ENCODE assay signal across 30 mouse cellular contexts in the genomic region with DNA sequence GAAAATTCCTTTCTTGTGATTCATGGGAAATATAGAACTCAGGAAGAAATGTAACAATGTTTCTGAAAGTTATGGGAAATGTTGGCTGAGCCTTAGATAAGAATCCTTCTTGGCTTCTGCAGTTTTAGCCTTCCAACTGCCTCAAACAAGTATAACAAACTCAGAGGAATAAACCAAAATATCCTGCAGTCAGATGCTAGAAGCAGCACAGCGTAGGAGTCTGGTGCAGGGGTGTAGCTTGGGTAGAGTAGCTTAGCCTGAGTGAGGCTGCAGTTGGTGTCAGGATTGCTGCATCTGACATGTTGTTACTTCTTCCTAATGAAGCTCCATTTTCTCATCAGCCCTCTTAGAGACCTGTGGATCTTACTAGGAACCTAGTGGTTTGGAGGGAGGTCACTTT.
DNase-seq lines count a peak whose midpoint lies in the region; ATAC-seq lines count a peak whose summit lies in the region.
"Had no signal": no experiment of that assay in that cellular context is flagged by ENCODE, and none has a peak within 500 bp of the region (broad histone marks: within the 10 kb centered on the region; RNA-seq: fewer than 3 reads in every experiment).

No protein-coding gene starts in this region.

- no peak overlapping the region for H3K4me2 ChIP-seq in forebrain, embryonic 11.5 days (ENCODE audit: low read depth, low read length, severe bottlenecking)
- H3K4me2 ChIP-seq: forebrain, embryonic 12.5 days; heart, embryonic 11.5 days; hindbrain, embryonic 14.5 days; limb, embryonic 13.5 days; liver, embryonic 11.5 days; lung, embryonic 15.5 days; midbrain, embryonic 15.5 days; neural tube, embryonic 15.5 days; stomach, embryonic 15.5 days had no signal

- H3K4me3 ChIP-seq in forebrain, embryonic 11.5 days (ENCODE audit: low read depth, low read length), result no peak overlapping the region
- H3K4me3 ChIP-seq: erythroblast, embryonic 14.5 days; forebrain, embryonic 12.5 days; left cerebral cortex, adult 2 months; limb, embryonic 13.5 days; lung, embryonic 15.5 days; midbrain, embryonic 10.5 days; midbrain, embryonic 15.5 days; neural tube, embryonic 15.5 days; stomach, embryonic 15.5 days had no signal

- H3K9me3 ChIP-seq in forebrain, embryonic 11.5 days (ENCODE audit: control insufficient read depth, low read length), result no peaks in the 10 kb centered on the region
- H3K9me3 ChIP-seq: forebrain, embryonic 12.5 days; limb, embryonic 13.5 days; lung, embryonic 15.5 days; midbrain, embryonic 10.5 days; midbrain, embryonic 15.5 days; neural tube, embryonic 15.5 days; stomach, embryonic 15.5 days had no signal

- H3K27ac ChIP-seq in forebrain, embryonic 11.5 days (ENCODE audit: low read depth, low read length), result no peak overlapping the region
- H3K27ac ChIP-seq: forebrain, embryonic 12.5 days; hindbrain, embryonic 14.5 days; left cerebral cortex, adult 2 months; limb, embryonic 13.5 days; lung, embryonic 15.5 days; midbrain, embryonic 10.5 days; midbrain, embryonic 15.5 days; neural tube, embryonic 15.5 days; stomach, embryonic 15.5 days had no signal

- H3K9ac ChIP-seq in forebrain, embryonic 11.5 days (ENCODE audit: low read length), result no peak overlapping the region
- H3K9ac ChIP-seq: forebrain, embryonic 12.5 days; forebrain, postnatal 0 days; hindbrain, embryonic 14.5 days; limb, embryonic 13.5 days; lung, embryonic 15.5 days; midbrain, embryonic 15.5 days; neural tube, embryonic 15.5 days; stomach, embryonic 15.5 days had no signal

- 96% methylated on average over 1 of the region's 1 CpGs for WGBS in forebrain, embryonic 11.5 days

- DNase-seq in layer of hippocampus, adult 9-10 months (ENCODE audit: low spot score), result peak; percentile 1
- no peak for DNase-seq in layer of hippocampus, postnatal 25 days (ENCODE audit: extremely low spot score in 1 of 2, low spot score in 1 of 2)
- DNase-seq in right cerebral cortex, adult 18-20 months, result peak; percentile 59
- no peak for DNase-seq in right cerebral cortex, postnatal 4 days
- peak; percentile 26 to 88 for DNase-seq in left cerebral cortex, postnatal 25 days (ENCODE audit: low spot score in 2 of 2)
- no peak for DNase-seq in heart, adult 18-20 months
- no peak for DNase-seq in forebrain, embryonic 11.5 days (ENCODE audit: low spot score)
- DNase-seq: adrenal gland, postnatal 14 days; cerebellum, adult 18-20 months; cerebellum, postnatal 14 days; forebrain, postnatal 0 days; gastrocnemius, postnatal 10 days; kidney, adult 9 months; kidney, postnatal 10 days; retina, postnatal 1 day; thymus, postnatal 14 days had no signal

- H3K4me1 ChIP-seq in forebrain, embryonic 11.5 days (replicated peaks; ENCODE audit: control insufficient read depth, insufficient read depth, low read length), result no peaks in the 10 kb centered on the region
- H3K4me1 ChIP-seq: forebrain, embryonic 12.5 days; limb, embryonic 13.5 days; lung, embryonic 15.5 days; midbrain, embryonic 10.5 days; midbrain, embryonic 15.5 days; neural tube, embryonic 15.5 days; stomach, embryonic 15.5 days had no signal

- H3K27me3 ChIP-seq in forebrain, embryonic 11.5 days (ENCODE audit: control insufficient read depth, insufficient read depth, low read length), result no peaks in the 10 kb centered on the region
- H3K27me3 ChIP-seq: forebrain, embryonic 12.5 days; limb, embryonic 13.5 days; lung, embryonic 15.5 days; midbrain, embryonic 15.5 days; neural tube, embryonic 15.5 days; stomach, embryonic 15.5 days had no signal

- intact Hi-C loops in left cerebral cortex, postnatal 25 days (cut with DNase I), result loop anchor here (5.0 to 10.0 kb wide), 3 partner anchors 101 to 253 kb away; a partner anchor contains a TSS

- H3K36me3 ChIP-seq in forebrain, embryonic 11.5 days (ENCODE audit: control insufficient read depth, insufficient read depth, low read length), result no peaks in the 10 kb centered on the region
- H3K36me3 ChIP-seq: stomach, embryonic 15.5 days had no signal

- ATAC-seq in forebrain, embryonic 11.5 days (replicated peaks; ENCODE audit: low FRiP score), result no peak
- ATAC-seq: CD4-positive, CD25-positive, alpha-beta regulatory T cell, adult 4 months; forebrain, postnatal 0 days; intestine, postnatal 0 days; midbrain, embryonic 15.5 days had no signal

Comparison
In these comparisons a context has a peak if more than half of its experiments do, and no peak if none do; other contexts are left out.
1. DNase-seq: peak in layer of hippocampus, adult 9-10 months (single experiment), right cerebral cortex, adult 18-20 months (single experiment) and left cerebral cortex, postnatal 25 days (2 of 2); none in layer of hippocampus, postnatal 25 days (0 of 2), right cerebral cortex, postnatal 4 days (single experiment), heart, adult 18-20 months (0 of 2) and forebrain, embryonic 11.5 days (single experiment).